Mouse (Mus musculus): Measurements from ENCODE around the gene Oca2. TPM values are rescaled to one million over a fixed set of nuclear protein-coding genes. Genes with fewer than 3 reads are reported as not detected.

Oca2 gene
- polyA plus RNA-seq, 1 experiment from 2014 or later, result 0.05 TPM

DNA sequence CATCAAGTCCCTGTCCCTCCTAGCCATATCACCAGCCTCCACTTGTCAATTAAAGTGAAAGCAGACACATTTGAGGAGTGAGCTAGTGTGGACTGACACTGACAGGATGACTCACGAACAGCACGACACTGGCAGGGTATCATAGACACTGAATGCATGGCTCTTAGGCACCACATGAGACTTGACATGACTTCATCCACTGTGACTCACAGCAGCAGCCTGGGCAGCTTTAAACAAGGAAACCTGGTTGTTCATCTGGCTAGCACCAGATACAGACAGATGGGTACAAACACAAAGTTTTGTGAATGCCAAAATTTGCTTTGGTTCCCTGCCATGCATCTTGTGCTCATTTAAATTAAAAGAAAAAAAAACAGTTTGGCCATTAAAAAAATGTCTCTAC lies 182.4 kb downstream of the Oca2 start:
- 76% methylated on average over 2 of the region's 2 CpGs for WGBS
- ATAC-seq (replicated peaks; ENCODE audit: low FRiP score, low TSS enrichment, low read depth), result no peak
- H3K27ac ChIP-seq (ENCODE audit: low read depth), result no peak overlapping the region

DNA sequence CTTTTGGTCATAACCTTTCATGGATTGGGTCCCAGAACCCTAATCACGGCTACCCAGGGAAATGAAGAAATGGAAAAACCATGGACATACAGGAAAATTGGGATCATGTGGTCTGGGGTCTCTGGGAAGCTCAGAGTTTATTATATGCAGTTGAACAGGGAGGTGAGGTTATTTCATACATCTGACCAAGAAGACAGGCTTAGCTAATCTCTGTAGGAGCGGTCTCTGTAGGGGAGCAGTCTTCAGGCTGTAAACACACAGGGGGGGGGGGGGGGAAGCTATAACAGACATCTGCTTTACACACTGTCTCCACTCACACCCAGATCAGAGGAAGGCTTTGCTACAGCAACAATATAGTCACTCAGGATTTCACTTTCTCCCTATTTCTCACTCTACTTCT lies 184.0 kb downstream of the Oca2 start:
- H3K27ac ChIP-seq (ENCODE audit: low read depth), result no peak overlapping the region
- no peaks in the 10 kb centered on the region for H3K4me1 ChIP-seq (replicated peaks; ENCODE audit: control insufficient read depth, insufficient read depth, low read length)
- H3K36me3 ChIP-seq (ENCODE audit: control insufficient read depth, insufficient read depth, low read length), result no peaks in the 10 kb centered on the region
- 63% methylated on average over 2 of the region's 2 CpGs for WGBS
- H3K9me3 ChIP-seq (ENCODE audit: control insufficient read depth, low read length), result no peaks in the 10 kb centered on the region
- no peak overlapping the region for H3K4me2 ChIP-seq (ENCODE audit: low read length)
- H3K9ac ChIP-seq (ENCODE audit: low read length), result no peak overlapping the region
- DNase-seq (ENCODE audit: low spot score), result no peak
- no peak overlapping the region for H3K4me3 ChIP-seq (ENCODE audit: low read depth, low read length)
- ATAC-seq (replicated peaks; ENCODE audit: low FRiP score, low TSS enrichment, low read depth), result no peak
- no peaks in the 10 kb centered on the region for H3K27me3 ChIP-seq (replicated peaks; ENCODE audit: control insufficient read depth, insufficient read depth, low read length)

More for the DNA sequence above, 182.4 kb downstream of the Oca2 start:
- Histone ChIP-seq H3K27me3 (replicated peaks; ENCODE audit: control insufficient read depth, insufficient read depth, low read length) (no peaks in the 10 kb centered on the region), H3K4me1 (replicated peaks; ENCODE audit: control insufficient read depth, insufficient read depth, low read length) (no peaks in the 10 kb centered on the region), H3K9me3 (ENCODE audit: control insufficient read depth, low read length) (no peaks in the 10 kb centered on the region), H3K4me3 (ENCODE audit: low read depth, low read length) (no peak overlapping the region), H3K9ac (ENCODE audit: low read length) (no peak overlapping the region), H3K36me3 (ENCODE audit: control insufficient read depth, insufficient read depth, low read length) (no peaks in the 10 kb centered on the region), H3K4me2 (ENCODE audit: low read length) (no peak overlapping the region)
- DNase-seq (ENCODE audit: low spot score), result no peak

DNA sequence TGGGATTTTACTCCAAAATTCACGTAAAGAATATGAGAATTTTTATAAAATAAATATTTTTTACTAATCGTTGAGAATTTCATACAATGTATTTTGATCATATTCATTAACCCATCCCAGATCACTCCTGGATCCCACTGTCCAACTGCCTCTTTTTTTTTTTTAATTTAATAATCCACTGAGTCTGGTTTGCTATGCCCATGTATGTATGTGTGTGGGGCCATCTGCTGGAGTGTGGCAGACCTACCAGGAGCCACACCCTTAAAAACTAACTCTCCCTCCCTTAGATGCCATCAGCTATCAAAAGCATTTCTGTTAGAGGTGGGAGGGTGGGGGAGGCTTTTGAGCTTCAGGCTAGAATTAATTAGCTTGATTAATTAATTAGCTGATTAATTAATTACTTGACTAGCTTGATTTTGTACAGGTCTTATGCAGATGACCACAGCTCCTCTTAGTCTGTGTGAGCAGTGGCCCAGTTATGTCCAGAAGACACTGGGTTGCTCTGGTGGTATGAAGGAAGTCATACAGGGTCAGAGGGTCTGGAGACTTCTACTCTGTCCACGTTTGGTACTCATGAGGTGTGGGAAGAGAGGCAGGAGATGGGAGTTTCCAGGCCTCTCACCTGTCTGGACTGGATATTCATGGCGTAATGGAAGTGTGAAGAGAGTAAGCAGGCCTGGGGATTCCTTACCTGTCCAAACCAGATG lies 221.4 kb downstream of the Oca2 start:
- H3K4me2 ChIP-seq (ENCODE audit: low read length), result no peak overlapping the region
- ATAC-seq (replicated peaks; ENCODE audit: low FRiP score, low TSS enrichment, low read depth), result no peak
- H3K4me3 ChIP-seq (ENCODE audit: low read depth, low read length), result no peak overlapping the region
- H3K9me3 ChIP-seq (ENCODE audit: control insufficient read depth, low read length), result no peaks in the 10 kb centered on the region
- no peak overlapping the region for H3K27ac ChIP-seq (ENCODE audit: low read depth)
- no peak for DNase-seq (ENCODE audit: low spot score)
- H3K36me3 ChIP-seq (ENCODE audit: control insufficient read depth, insufficient read depth, low read length), result no peaks in the 10 kb centered on the region
- no peaks in the 10 kb centered on the region for H3K4me1 ChIP-seq (replicated peaks; ENCODE audit: control insufficient read depth, insufficient read depth, low read length)
- no peaks in the 10 kb centered on the region for H3K27me3 ChIP-seq (replicated peaks; ENCODE audit: control insufficient read depth, insufficient read depth, low read length)
- WGBS, result 78% methylated on average over 4 of the region's 4 CpGs
- no peak overlapping the region for H3K9ac ChIP-seq (ENCODE audit: low read length)

DNA sequence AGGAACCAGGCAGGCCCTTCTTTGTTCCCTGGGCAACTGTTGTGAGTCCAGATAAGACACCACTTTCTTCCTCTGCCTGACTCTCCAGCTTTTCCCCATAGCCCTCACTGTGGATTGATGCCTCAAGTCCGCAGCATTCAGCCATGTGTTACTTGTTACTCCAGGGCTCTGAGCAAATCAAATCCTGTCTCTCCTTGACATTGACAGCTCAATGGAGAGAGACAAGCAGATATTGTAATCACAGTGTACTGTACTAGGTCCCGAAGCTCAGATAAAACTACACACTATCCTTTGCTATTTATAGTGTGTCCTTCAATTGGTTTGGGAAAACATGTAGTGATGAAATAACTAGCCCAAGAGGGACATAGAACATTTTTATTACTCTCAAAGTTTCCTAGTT lies 258.7 kb downstream of the Oca2 start:
- 76% methylated on average over 2 of the region's 2 CpGs for WGBS
- Histone ChIP-seq H3K27ac (ENCODE audit: low read depth) (no peak overlapping the region), H3K36me3 (ENCODE audit: control insufficient read depth, insufficient read depth, low read length) (no peaks in the 10 kb centered on the region), H3K9me3 (ENCODE audit: control insufficient read depth, low read length) (no peaks in the 10 kb centered on the region), H3K4me2 (ENCODE audit: low read length) (no peak overlapping the region), H3K4me3 (ENCODE audit: low read depth, low read length) (no peak overlapping the region), H3K4me1 (replicated peaks; ENCODE audit: control insufficient read depth, insufficient read depth, low read length) (no peaks in the 10 kb centered on the region), H3K27me3 (replicated peaks; ENCODE audit: control insufficient read depth, insufficient read depth, low read length) (no peaks in the 10 kb centered on the region), H3K9ac (ENCODE audit: low read length) (no peak overlapping the region)
- DNase-seq (ENCODE audit: low spot score) (no peak), ATAC-seq (replicated peaks; ENCODE audit: low FRiP score, low TSS enrichment, low read depth) (no peak)

DNA sequence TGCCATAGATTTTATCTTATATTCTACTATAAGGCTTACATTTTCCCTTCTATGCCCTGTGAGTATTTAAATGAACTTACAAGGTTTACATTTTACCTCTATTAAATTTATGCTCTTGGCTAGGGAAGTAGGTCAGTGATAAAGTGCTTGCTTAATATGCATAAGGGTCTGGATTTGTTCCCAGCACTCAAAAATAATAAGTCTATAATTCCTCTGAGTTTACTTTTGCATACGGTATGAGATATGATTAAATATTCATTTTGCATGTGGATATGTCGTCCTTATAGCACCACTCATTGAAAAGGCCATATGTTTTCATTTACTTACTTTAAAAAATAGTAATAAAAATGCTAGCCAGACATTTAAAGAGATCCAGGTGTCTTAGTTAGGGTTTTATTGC lies 259.8 kb downstream of the Oca2 start:
- H3K9me3 ChIP-seq (ENCODE audit: control insufficient read depth, low read length), result no peaks in the 10 kb centered on the region
- no peak overlapping the region for H3K9ac ChIP-seq (ENCODE audit: low read length)
- no peaks in the 10 kb centered on the region for H3K36me3 ChIP-seq (ENCODE audit: control insufficient read depth, insufficient read depth, low read length)
- H3K27me3 ChIP-seq (replicated peaks; ENCODE audit: control insufficient read depth, insufficient read depth, low read length), result no peaks in the 10 kb centered on the region
- no peak overlapping the region for H3K27ac ChIP-seq (ENCODE audit: low read depth)
- 64% methylated on average over 2 of the region's 2 CpGs for WGBS
- no peak overlapping the region for H3K4me3 ChIP-seq (ENCODE audit: low read depth, low read length)
- no peaks in the 10 kb centered on the region for H3K4me1 ChIP-seq (replicated peaks; ENCODE audit: control insufficient read depth, insufficient read depth, low read length)
- no peak for DNase-seq (ENCODE audit: low spot score)
- ATAC-seq (replicated peaks; ENCODE audit: low FRiP score, low TSS enrichment, low read depth), result no peak
- no peak overlapping the region for H3K4me2 ChIP-seq (ENCODE audit: low read length)

DNA sequence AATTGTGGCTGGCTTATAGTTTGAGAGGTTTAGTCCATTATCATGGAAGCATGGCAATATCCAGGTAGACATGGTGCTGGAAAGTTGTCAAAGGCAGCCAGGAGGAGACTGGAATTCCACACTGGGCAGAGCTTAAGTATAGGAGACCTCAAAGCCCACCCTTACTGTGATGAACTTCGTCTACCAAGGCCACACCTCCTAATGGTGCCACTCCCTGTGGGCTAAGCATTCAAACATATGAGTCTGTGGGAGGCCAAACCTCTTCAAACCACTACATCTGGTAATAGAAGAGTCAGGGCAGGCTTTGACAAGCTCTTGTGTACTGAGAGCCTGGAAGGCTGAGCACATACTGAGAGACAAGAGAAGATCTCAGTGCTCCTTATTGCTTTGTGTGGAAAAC lies 260.2 kb downstream of the Oca2 start:
- 63% methylated on average over 1 of the region's 1 CpGs for WGBS
- no peak for ATAC-seq (replicated peaks; ENCODE audit: low FRiP score, low TSS enrichment, low read depth)
- Histone ChIP-seq H3K9me3 (ENCODE audit: control insufficient read depth, low read length) (no peaks in the 10 kb centered on the region), H3K27ac (ENCODE audit: low read depth) (no peak overlapping the region), H3K4me3 (ENCODE audit: low read depth, low read length) (no peak overlapping the region), H3K36me3 (ENCODE audit: control insufficient read depth, insufficient read depth, low read length) (no peaks in the 10 kb centered on the region), H3K4me1 (replicated peaks; ENCODE audit: control insufficient read depth, insufficient read depth, low read length) (no peaks in the 10 kb centered on the region), H3K9ac (ENCODE audit: low read length) (no peak overlapping the region), H3K27me3 (replicated peaks; ENCODE audit: control insufficient read depth, insufficient read depth, low read length) (no peaks in the 10 kb centered on the region), H3K4me2 (ENCODE audit: low read length) (no peak overlapping the region)
- DNase-seq (ENCODE audit: low spot score), result no peak

DNA sequence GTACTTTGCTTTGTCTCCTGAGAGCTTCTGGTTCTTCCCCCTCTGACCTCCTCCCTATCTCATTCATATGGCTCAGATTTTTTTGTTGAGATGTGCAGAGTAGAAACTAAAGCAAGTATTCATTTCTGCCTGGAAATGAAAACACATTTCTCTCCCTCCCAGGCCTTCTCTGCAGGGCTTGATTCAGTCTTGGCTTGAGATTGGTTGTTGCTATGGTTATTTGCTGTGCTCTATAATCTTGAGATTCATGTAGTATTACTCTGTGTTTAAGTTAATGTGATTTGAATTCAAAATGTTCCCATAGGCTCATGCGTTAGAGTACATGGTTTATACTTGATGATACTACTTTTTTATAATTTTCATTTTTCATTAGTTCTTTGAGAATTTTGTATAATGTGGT lies 260.9 kb downstream of the Oca2 start:
- no peaks in the 10 kb centered on the region for H3K36me3 ChIP-seq (ENCODE audit: control insufficient read depth, insufficient read depth, low read length)
- ATAC-seq (replicated peaks; ENCODE audit: low FRiP score, low TSS enrichment, low read depth), result no peak
- no peak overlapping the region for H3K4me2 ChIP-seq (ENCODE audit: low read length)
- no peak overlapping the region for H3K9ac ChIP-seq (ENCODE audit: low read length)
- no peak for DNase-seq (ENCODE audit: low spot score)
- H3K4me3 ChIP-seq (ENCODE audit: low read depth, low read length), result no peak overlapping the region
- no peaks in the 10 kb centered on the region for H3K9me3 ChIP-seq (ENCODE audit: control insufficient read depth, low read length)
- H3K27ac ChIP-seq (ENCODE audit: low read depth), result no peak overlapping the region
- no peaks in the 10 kb centered on the region for H3K27me3 ChIP-seq (replicated peaks; ENCODE audit: control insufficient read depth, insufficient read depth, low read length)
- 89% methylated on average over 1 of the region's 1 CpGs for whole genome bisulfite sequencing
- no peaks in the 10 kb centered on the region for H3K4me1 ChIP-seq (replicated peaks; ENCODE audit: control insufficient read depth, insufficient read depth, low read length)

DNA sequence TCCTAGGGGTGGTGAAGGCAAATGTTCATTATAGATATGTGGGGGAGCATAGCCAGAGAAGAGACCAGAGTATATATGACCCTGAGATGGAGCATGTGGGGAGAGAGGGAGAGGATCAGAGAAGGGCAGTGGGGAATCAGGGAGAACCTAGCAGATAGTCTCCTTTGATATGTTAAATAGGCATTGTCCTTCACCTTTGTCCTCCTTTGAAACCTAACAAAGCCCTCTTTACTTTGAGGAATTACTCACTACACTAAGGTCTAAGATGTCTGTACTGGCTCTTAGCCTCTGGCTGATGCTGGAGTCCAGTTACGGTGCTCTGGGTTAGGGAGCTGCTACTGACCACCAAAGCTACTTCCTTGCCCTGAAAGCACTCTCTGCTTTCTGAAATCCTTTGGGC lies 279.0 kb downstream of the Oca2 start:
- Histone ChIP-seq H3K9me3 (ENCODE audit: control insufficient read depth, low read length) (no peaks in the 10 kb centered on the region), H3K4me3 (ENCODE audit: low read depth, low read length) (no peak overlapping the region), H3K4me2 (ENCODE audit: low read length) (no peak overlapping the region), H3K27ac (ENCODE audit: low read depth) (no peak overlapping the region), H3K9ac (ENCODE audit: low read length) (no peak overlapping the region), H3K4me1 (replicated peaks; ENCODE audit: control insufficient read depth, insufficient read depth, low read length) (no peaks in the 10 kb centered on the region; the same call in 1 of the 2 replicates), H3K36me3 (ENCODE audit: control insufficient read depth, insufficient read depth, low read length) (no peaks in the 10 kb centered on the region), H3K27me3 (replicated peaks; ENCODE audit: control insufficient read depth, insufficient read depth, low read length) (no peaks in the 10 kb centered on the region)
- no peak for DNase-seq (ENCODE audit: low spot score)
- 61% methylated on average over 1 of the region's 1 CpGs for WGBS
- no peak for ATAC-seq (replicated peaks; ENCODE audit: low FRiP score, low TSS enrichment, low read depth)

DNA sequence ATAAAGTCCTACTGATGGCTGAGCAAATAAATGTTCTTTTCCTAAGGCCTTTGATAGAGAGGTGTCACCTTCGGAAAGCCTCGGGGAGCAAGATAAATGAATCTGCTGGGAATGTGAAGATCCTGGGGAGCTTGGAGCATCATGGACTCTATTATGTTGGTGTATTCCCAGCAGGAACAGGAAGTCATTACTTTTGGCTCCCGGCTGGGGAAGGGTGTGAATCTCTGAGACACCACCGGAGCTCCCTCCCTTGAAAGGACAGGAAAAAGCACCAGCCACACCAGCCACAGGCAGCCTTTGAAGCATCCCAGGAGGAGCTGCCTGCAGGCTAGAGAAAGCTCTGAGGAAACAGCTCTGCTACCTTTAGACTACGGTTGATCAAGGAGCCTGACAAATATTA lies 280.2 kb downstream of the Oca2 start:
- 8% methylated on average over 5 of the region's 5 CpGs for WGBS
- Histone ChIP-seq H3K36me3 (ENCODE audit: control insufficient read depth, insufficient read depth, low read length) (no peaks in the 10 kb centered on the region), H3K9ac (ENCODE audit: low read length) (no peak overlapping the region), H3K27me3 (replicated peaks; ENCODE audit: control insufficient read depth, insufficient read depth, low read length) (no peaks in the 10 kb centered on the region), H3K9me3 (ENCODE audit: control insufficient read depth, low read length) (no peaks in the 10 kb centered on the region), H3K27ac (ENCODE audit: low read depth) (no peak overlapping the region), H3K4me1 (replicated peaks; ENCODE audit: control insufficient read depth, insufficient read depth, low read length) (no peaks in the 10 kb centered on the region; the same call in 1 of the 2 replicates), H3K4me2 (ENCODE audit: low read length) (no peak overlapping the region), H3K4me3 (ENCODE audit: low read depth, low read length) (no peak overlapping the region)
- ATAC-seq (replicated peaks; ENCODE audit: low FRiP score, low TSS enrichment, low read depth) (no peak), DNase-seq (ENCODE audit: low spot score) (no peak)

Data from intestine, embryonic 14.5 days (tissue).